Mouse (Mus musculus): ENCODE measurements around the gene Olfr1140.

Gene Olfr1140

GRCm38 (mm10) chr2:87743452-87743851, at the start of gene Olfr1140:
Gene Olfr1140 (plus strand): TSS chr2:87743752.
- no peak for DNase-seq

- no peak for DNase-seq
These were observed 49.7 kb upstream of the Olfr1140 start, which contains the start of gene Olfr1136 for GRCm38 (mm10) chr2:87693847-87694246. Gene Olfr1136 (minus strand): TSS chr2:87693947.

- DNase-seq, result no peak
These were observed 30.5 kb upstream of the Olfr1140 start, which contains the start of gene Olfr1137 for GRCm38 (mm10) chr2:87713079-87713478. Gene Olfr1137 (minus strand): TSS chr2:87713179.

- DNase-seq, result no peak
These were observed 3.7 kb upstream of the Olfr1140 start, which contains the start of gene Olfr1138 for GRCm38 (mm10) chr2:87739878-87740277. Gene Olfr1138 (minus strand): TSS chr2:87739978.

DNA sequence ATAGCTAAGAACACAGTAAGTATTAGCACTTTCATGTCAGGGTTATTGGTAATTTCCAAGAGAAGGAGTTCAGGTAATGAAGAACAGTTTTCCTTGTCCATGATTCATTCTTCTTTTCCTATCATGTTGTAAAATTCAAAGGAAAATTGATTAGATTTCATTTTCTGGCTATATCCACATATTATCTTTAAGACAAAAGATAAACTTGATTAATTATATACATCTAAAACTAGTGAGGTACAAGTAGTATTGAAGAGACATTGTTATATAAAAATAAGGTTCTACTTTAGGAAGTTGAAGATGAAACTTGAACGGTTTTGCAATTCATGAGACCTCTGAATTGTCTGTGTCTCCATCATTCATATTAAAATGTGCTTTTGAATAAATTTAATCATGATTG, 10.3 kb downstream of the Olfr1140 start, which contains the start of gene Olfr1141:
Gene Olfr1141 (minus strand): TSS at position 101 of the 400 bp plus-strand sequence.
- no peak for DNase-seq

- no peak for DNase-seq
These were observed 32.6 kb downstream of the Olfr1140 start for GRCm38 (mm10) chr2:87776143-87776542.

GRCm38 (mm10) chr2:87779183-87779582, 35.6 kb downstream of the Olfr1140 start, which contains the start of gene Olfr152:
Gene Olfr152 (plus strand): TSS chr2:87779483.
- no peak for DNase-seq

All from lung, postnatal 10 days (tissue).